Mouse (Mus musculus) urinary bladder, postnatal 14 days (tissue): ENCODE results near the gene Camkk2.

Experiments
- DNase-seq: peaks from one replicate; pipeline ENCODE4 v3.0.0; 2021; ENCODE audit warnings: low spot score

Gene Camkk2

GRCm38 (mm10) chr5:122782066-122782465 lies 2.9 kb upstream of the Camkk2 start:
- no peak for DNase-seq

GRCm38 (mm10) chr5:122780791-122781432 lies 1.7 kb upstream of the Camkk2 start:
- no peak for DNase-seq

DNA sequence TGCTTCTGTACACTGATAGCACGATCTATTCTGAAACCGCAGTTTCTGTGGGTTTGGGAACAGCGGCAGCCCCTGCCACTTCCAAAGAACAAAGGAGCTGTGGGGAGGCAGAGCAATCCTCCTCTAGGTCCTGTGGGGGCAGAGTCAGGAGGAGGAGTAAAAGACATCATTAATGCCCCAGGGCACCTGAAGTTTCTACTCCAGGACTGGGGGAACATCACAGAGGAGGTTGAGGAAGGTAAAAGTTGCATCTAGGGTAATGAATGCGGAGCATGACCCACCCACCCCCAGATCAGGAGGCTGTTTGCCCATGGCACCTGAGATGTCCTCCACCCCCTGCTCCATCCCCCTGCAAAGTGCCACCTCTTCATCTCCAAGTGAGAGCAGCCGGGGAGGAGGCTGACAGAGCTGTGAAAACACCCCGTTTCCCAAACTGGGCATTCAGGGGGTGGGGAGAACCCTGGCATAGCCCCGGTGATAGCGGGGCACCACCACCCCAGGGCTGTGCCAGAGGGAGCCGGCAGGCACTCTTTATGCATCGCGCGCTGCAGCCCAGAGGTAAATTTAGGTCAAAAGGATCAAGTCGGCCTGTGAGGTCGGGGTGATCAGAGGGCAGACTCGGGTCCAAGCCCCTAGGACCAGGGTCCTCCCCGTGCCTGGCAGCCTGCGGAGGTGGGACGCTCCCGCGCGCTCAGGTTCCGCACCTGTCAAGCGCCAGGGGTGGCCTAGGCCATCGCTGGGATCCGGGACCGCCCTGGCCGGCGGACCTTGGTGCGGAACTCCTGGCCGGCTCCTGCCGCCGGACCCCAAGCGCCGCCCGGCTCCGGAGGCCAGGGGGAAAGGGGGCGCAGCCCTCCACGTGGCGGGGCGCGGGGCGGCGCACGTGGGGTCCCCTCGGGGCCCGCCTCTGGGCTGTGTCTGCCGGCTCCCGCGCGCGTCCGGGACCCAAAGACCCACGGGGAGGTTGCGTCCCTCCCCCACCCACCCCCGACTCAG lies 680 bp downstream of the Camkk2 start:
- DNase-seq, result peak; percentile 41

GRCm38 (mm10) chr5:122777322-122777721 lies 1.9 kb downstream of the Camkk2 start:
- DNase-seq, result no peak

DNA sequence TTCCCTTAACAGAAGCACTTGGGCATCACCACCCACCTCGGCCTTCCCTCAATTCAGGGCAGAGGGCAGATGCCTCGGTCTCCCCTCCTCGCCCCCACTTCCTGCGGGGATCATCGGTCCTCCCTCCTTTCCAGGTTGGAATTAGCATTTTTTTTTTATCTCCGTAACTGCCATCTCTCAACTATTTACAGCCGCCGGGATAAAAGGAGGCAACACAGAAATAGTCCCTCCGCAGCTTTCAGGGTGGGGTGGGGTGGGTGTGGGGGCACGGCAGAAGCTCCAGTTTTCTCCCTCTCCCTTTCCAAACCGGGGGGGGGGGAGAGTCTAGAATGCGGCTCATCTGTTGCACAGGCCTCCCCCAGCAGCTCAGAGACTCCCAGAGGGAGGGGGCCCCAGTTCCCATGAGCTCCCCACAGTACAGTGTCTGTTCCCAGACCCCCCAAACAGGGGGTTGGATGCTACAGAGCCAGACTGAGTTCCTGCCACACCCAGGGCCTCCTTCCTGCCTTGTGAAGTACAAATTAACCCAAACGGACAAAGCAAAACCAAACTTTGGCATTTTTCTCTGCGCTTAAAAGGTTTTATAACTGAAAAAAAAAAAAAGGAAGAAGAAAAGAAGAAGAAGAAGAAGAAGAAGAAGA lies 3.4 kb downstream of the Camkk2 start:
- no peak for DNase-seq

- DNase-seq, result no peak
Observed at GRCm38 (mm10) chr5:122774743-122775611, 4.2 kb downstream of the Camkk2 start.

- DNase-seq, result no peak
Observed at GRCm38 (mm10) chr5:122773756-122774155, 5.5 kb downstream of the Camkk2 start.

DNA sequence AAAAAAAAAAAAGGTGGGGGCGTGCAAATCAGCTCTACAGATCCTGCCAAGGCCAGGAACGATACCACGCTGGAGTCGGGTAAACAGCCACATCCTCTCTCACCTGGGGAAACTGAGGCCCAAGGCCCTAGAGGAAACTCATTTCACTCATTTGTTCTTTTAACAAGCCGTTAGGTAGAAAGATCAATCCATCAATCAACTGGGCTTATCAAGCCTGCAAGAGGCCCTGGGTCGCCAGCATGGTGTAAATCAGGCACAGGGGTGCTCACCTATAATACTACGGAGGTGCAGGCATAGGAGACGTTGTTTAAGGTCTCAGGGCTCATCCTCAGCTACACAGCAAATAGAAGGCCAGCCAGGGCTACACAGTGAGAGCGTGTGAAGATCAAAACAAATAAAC lies 7.8 kb downstream of the Camkk2 start:
- DNase-seq, result no peak

DNA sequence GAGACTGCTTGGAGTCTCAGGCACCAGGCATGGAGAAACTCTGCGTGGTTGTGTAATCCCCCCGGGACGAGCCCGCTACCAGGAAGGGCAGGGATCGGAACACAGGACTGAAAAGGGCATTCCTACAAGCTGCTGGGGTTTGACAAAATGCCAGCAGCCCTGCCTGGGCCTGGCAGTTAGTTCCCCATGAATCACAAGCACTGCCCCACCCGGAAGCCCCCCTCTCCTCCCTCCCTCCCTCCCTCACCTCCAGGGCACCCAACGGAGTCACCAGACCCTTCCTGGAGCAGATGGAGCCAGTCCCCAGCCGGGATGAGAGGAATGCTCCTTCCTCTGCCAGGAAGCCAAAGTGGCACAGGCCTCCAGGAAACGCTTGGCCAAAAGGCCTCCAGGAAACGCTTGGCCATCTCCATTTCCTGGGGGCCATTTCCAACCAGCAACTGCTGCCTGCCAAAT lies 8.4 kb downstream of the Camkk2 start:
- DNase-seq, result peak; percentile 78

DNA sequence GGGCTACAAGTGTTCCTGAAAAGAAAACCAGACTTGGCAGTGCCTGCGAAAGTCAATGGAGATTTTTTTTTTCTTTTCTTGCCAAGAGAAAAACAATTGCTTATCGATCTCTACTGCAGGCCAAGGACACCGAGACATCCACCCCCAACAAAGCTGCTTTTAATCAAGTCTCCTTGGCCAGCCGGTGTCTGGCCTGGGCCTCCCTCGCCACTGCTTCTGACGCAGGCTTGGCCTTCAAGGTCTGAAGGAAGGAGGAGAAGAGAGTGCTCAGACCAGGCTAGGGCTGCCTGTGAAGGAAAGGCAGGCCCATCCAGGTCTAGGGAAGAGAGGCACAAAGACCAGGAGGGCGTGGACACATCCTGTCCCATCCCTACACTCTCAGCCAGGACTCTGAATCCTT lies 8.9 kb downstream of the Camkk2 start:
- peak; percentile 50 for DNase-seq

- DNase-seq, result no peak
Observed at GRCm38 (mm10) chr5:122769101-122769568, 10.1 kb downstream of the Camkk2 start.

DNA sequence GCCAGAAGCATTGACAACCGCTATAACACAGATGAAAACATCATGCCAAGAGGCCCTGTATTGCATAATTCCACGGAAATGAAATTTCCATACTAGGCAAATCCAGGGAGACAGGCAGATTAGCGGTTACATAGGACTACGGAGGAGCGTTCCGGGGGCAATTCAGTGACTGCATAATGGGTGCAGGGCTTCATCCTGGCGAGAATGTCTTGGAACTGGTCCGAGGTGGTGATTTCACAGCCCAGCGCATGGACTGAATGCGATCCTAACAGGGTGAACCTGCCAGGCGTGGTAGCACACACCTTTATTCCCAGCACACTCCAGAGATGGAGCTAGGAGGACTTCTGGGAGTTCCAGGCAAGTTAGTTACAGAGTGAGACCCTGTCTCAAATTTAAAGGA lies 11.9 kb downstream of the Camkk2 start:
- no peak for DNase-seq

- peak; percentile 67 for DNase-seq
Observed at GRCm38 (mm10) chr5:122764032-122764464, 15.2 kb downstream of the Camkk2 start.

DNA sequence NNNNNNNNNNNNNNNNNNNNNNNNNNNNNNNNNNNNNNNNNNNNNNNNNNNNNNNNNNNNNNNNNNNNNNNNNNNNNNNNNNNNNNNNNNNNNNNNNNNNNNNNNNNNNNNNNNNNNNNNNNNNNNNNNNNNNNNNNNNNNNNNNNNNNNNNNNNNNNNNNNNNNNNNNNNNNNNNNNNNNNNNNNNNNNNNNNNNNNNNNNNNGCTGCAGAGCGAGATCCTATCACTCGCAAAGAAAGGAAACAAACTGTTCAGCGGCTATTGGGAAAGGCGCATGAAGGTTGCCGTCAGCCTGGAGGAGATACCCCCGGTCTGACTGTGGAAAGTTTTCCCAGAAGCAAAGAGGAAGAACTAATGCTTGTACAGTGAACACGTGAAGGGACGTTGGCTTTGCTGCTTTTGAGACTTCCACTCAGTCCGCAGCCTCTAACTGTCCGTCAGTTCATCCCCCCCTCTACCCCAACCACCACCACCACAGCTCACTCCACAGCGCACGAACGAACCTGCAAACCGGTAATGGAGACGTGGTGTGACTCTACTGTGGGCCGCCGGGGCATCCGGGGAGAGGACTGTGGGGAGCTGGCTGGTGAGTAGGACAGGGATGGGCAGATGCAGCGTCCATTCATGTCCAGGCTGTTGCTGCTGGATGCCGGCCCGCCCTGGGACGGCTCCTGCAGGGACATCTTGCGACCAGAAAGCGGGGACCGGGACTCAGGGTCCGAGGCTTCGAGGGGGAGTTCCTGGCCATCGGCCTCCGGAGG lies 15.8 kb downstream of the Camkk2 start:
- DNase-seq, result peak; percentile 70

GRCm38 (mm10) chr5:122756680-122757079 lies 22.5 kb downstream of the Camkk2 start:
- DNase-seq, result no peak

GRCm38 (mm10) chr5:122756144-122756543 lies 23.1 kb downstream of the Camkk2 start:
- no peak for DNase-seq

DNA sequence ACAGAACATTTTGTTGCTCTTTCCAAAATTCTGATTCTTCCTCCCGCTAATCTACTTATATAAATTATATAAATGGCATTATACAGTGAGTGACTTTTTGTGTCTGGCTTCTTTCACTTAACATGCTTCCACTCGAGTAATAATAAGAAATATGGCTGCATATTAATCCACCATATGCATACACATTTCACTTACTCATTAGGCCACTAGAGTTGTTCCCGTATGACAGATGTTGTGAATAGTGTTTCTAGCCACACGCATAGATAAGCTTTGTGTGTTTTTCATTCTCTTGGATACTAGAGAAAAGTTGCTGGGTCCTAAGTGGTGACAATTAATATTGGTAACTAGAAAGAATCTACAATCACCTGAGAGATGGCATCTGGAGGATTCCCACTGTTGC lies 23.6 kb downstream of the Camkk2 start:
- no peak for DNase-seq

DNA sequence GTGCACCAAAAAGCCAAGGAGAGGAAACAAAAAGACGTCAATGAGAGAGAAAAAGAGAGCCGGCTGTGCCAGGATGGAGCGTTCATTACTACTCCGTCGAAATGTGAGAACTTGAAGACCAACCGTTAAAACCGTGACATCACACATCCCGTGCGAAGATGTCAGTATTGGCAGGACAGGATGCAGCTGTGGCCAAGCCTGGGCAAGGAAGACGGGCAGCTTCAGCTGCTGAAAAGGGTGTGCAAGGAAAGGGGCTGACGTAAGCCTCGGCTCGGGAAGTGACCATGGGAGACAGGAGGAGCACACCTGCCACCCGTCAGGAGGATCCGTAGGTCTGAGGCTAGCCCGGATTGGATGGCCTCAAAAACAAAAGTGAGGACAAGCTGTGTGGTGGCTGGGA lies 24.7 kb downstream of the Camkk2 start:
- DNase-seq, result no peak

GRCm38 (mm10) chr5:122747950-122748349 lies 31.3 kb downstream of the Camkk2 start:
- DNase-seq, result no peak

DNA sequence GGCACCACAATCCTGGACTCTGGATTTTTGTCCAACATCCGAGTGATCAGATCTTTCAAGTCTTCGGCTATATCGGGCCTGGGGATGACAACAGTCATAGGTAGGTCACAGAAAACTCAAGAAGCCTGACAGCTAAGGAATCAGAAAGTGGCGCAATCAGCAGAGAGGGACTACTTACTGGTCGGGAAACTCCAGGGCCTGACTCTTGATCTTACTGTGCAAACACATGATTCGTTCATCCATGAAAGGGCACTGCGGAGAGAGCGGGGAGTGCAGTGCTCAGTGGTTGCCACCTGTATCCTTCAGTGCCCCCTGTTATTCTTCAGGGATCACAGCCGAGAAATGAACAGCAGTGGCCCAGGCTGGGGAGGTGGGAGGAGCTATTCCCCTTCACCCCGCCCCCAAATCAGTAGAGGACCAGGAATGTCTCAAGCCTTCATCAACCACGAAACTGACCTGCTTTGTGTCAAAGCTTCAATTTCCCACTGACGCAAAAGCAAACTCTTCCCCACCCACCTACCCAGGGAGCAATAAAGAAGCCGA lies 35.3 kb downstream of the Camkk2 start:
- no peak for DNase-seq
